Mouse (Mus musculus) T-cell, adult 2 months (primary cell): Measurements from ENCODE around the gene Olfr591.
"Not testable (repeated sequence)": the region's sequence is repeated elsewhere in the genome, so short reads cannot be mapped to it uniquely, and the experiment has no call there.

ENCODE experiments used
- DNase-seq: peaks from one replicate; pipeline ENCODE4 v3.0.0; 2022; ENCODE audit warnings: low spot score

The Olfr591 gene

DNA sequence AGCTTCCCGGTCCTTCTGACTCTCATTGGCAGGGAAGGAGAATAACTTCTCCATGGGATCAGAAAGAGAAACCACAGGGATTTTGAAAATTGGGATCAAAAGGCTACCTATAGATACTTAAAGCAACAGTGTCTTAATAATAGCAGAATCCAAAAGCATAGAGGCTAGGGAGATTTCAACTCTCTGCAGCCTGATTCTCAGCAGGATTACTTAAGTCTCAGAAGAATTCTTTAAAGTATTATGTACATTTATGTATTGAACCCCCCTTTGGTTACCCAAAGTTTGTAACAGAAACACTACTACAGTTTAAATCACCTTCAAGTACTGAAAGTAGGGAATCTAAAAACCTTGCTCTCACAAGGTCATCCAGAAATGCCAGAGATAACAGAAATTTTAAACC, at the start of gene Olfr591:
TSS of gene Olfr591 (minus strand) at position 101 of the 400 bp plus-strand sequence.
- DNase-seq, result no peak

DNA sequence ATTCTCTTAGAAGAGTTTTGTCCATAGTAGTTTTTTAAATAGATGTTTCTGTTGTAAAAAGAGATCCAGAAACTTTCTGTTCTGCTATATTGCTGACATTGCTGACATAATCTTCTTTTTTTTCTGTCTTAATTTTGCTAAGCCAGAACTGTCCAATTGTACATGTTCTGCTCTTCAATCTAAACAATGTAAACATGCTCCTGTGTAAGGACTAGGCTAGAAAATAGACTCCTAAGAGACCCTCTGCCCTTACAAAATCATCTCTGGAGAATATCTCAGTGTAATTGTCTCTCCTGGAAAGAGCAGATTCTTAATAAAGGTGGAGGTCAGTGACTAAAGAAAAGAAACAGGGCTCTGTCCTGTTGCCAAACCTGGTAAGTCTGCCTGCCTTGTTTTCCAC, 38.6 kb upstream of the Olfr591 start, which contains the start of gene Olfr594:
TSS of gene Olfr594 (plus strand) at position 301 of the 400 bp plus-strand sequence.
- no peak for DNase-seq

DNA sequence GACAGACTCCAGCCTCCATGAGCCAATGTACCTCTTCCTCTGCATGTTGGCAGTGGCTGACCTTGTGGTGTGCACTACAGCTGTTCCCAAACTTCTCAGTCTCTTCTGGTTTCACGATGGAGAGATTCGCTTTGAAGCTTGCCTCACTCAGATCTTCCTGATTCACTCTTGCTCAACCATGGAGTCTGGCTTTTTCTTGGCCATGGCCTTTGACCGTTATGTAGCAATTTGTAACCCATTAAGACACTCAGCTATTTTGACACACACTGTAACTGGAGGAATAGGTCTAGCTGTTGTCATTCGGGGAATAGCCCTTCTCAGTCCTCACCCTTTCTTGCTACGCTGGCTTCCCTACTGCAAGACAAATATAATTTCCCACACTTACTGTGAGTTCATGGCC, 33.9 kb upstream of the Olfr591 start:
- not testable (repeated sequence) for DNase-seq

DNA sequence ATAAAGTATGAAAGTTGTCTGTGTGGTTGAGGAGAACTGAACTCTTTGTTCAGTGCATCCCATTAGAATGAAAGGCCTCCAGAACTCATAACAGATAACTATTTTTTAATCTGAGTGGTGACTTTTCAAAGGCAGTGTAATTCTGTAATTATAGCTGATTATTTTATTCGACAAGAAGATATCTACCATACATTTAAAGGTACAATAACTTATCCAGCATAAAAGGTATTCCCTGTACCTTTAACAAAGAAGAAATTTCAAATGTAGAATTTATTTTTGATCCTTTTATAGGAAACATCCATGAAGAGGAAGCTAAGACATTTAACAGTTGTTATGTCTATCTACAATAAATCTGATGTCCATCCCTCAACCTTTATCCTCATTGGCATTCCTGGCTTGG, 33.4 kb upstream of the Olfr591 start, which contains the start of gene Olfr593:
TSS of gene Olfr593 (plus strand) at position 301 of the 400 bp plus-strand sequence.
- DNase-seq, result no peak

DNA sequence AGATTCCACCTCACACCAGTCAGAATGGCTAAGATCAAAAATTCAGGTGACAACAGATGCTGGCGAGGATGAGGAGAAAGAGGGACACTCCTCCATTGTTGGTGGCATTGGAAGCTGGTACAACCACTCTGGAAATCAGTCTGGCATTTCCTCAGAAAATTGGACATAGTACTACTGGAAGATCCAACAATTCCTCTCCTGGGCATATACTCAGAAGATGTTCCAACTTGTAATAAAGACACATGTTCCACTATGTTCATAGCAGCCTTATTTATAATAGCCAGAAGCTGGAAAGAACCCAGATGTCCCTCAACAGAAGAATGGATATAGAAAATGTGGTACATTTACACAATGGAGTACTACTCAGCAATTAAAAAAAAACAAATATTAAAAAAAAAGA, 6.4 kb upstream of the Olfr591 start, which contains the start of gene Olfr592:
TSS of gene Olfr592 (plus strand) at position 301 of the 400 bp plus-strand sequence.
- not testable (repeated sequence) for DNase-seq

DNA sequence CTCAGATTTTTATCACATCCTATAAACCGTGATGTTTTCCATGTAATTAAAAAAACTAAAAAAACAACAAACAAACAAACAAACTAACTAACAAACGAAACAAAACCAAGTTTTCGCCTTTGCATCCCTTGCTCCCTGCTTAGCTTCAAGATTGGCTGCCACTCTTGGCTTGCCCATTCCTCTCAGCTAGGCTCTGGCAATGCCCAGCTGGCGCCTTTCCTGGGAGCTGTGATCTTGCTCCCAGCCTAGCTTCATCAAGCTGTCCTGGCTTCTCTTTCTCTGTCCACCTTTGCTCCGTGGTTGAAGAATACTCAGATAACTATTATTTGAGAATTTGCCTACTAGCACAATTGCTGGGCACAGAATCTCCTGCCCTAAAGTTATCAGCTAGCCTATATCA, 8.4 kb downstream of the Olfr591 start:
- no peak for DNase-seq

DNA sequence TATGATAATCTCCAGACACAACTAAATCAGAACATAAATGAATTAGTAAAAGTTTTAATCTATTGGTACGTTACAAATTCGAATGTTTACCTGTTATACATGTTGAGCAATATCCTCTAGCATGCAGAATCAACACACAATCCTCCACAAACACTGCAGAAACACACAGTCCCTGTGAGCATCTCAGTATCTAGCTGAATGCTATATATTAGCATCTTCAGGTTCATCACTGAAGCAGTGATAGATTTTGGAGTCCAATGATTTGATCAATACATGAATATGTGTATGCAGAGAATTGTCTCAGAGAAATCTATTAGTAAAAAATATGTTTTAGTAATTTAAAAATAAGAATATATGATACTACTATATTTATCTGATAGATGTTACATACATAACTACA, 21.9 kb downstream of the Olfr591 start, which contains the start of gene Olfr589:
TSS of gene Olfr589 (minus strand) at position 101 of the 400 bp plus-strand sequence.
- DNase-seq, result no peak

DNA sequence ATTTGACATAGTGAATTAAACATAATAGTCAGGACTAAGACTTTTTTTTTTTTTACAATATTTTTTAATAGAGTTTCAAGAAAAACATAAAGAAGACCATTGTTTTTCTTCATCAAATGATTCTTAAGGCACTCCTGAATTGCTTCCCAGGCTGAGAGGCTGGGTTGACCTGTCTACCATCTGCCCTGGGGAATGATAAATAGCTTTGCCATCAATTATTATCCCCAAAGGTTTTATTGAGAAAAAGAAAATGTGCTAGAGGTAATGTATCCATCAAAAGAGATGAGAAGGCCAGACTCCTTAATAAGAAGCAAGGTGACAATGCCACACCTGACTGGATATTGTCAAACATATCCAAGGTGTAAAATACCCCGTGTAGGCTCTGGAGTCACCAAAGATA, 37.6 kb downstream of the Olfr591 start, which contains the start of gene Olfr588-ps1:
TSS of gene Olfr588-ps1 (plus strand) at position 301 of the 400 bp plus-strand sequence.
- DNase-seq, result no peak

DNA sequence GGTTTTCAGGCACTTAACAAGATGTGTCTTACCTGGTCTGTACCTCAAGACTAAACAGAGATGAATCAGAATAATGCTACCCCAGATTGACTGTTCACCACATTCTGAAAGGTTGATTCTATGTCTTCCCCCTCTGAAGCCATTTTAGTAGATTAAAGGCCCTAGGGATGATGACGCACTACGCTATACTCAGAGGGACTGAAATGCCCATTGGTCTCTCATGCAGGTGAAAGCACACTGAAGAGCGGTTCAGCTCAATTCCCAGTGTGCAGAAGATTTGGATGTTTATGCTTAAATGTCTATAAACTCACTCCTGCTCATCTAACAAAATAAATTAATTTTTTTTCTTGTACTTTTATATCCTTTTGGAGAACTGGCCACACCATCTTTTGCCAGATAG, 52.6 kb downstream of the Olfr591 start, which contains the start of gene Olfr586:
TSS of gene Olfr586 (minus strand) at position 101 of the 400 bp plus-strand sequence.
- DNase-seq, result no peak

DNA sequence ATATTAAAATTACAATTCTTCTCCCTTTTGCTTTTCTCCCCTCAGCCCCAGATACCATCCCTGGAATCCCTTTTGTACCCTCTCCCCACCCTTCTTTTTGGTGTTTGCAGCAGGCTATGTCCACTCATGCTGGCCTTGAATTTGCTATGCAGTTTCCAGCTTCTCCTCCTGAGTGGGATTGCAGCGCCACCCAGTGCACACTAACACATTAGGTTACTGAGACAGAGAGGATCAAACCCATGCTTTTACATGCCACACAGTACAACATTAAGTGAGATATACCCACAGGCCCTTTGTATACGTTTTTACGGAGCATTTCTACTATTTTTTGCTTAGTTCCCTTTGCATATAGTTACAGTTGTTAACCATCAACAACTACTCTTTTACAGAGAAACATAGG, 58.7 kb downstream of the Olfr591 start:
- DNase-seq, result no peak
